Comparison of ENCODE assay signal across 18 mouse cellular contexts in genomic region chr10:68692401-68692800, GRCm38 (mm10). TPM values are rescaled to one million over a fixed set of nuclear protein-coding genes. Genes with fewer than 3 reads are reported as not detected.
"Had no signal": no experiment of that assay in that cellular context is flagged by ENCODE, and none has a peak within 500 bp of the region (broad histone marks: within the 10 kb centered on the region; RNA-seq: fewer than 3 reads in every experiment).

No protein-coding gene starts in this region.

- DNase-seq: kidney, adult 8-10 months; kidney, postnatal 10 days; kidney, postnatal 4 days; left cerebral cortex, postnatal 4 days; liver, embryonic 13.5 days; lung, adult 2 months; lung, postnatal 4 days; midbrain, embryonic 14.5 days; right cerebral cortex, adult 18-20 months; right cerebral cortex, postnatal 25 days; thymus, postnatal 4 days had no signal

- H3K27ac ChIP-seq: layer of hippocampus, adult 2 months; limb, embryonic 13.5 days; liver, embryonic 13.5 days; midbrain, embryonic 10.5 days; neural tube, embryonic 15.5 days; stomach, postnatal 0 days had no signal

- H3K4me3 ChIP-seq: layer of hippocampus, adult 2 months; limb, embryonic 13.5 days; liver, embryonic 13.5 days; midbrain, embryonic 10.5 days; myocyte; neural tube, embryonic 15.5 days had no signal

- H3K9me3 ChIP-seq: limb, embryonic 13.5 days; liver, embryonic 13.5 days; midbrain, embryonic 10.5 days; neural tube, embryonic 15.5 days had no signal

- ATAC-seq: intestine, postnatal 0 days had no signal

- H3K27me3 ChIP-seq: limb, embryonic 13.5 days; liver, embryonic 13.5 days; neural tube, embryonic 15.5 days had no signal

- H3K9ac ChIP-seq: limb, embryonic 13.5 days; liver, embryonic 13.5 days; neural tube, embryonic 15.5 days had no signal

- H3K36me3 ChIP-seq: limb, embryonic 13.5 days; liver, embryonic 13.5 days; midbrain, embryonic 10.5 days; neural tube, embryonic 15.5 days had no signal

- H3K4me2 ChIP-seq: limb, embryonic 13.5 days; liver, embryonic 13.5 days; neural tube, embryonic 15.5 days had no signal

- H3K4me1 ChIP-seq: limb, embryonic 13.5 days; liver, embryonic 13.5 days; midbrain, embryonic 10.5 days; neural tube, embryonic 15.5 days had no signal

RNA-seq across cellular contexts. Expression of gene Tmem26, which starts 31.0 kb away (rescaled TPM):
- polyA plus RNA-seq: myocyte had no signal
